Mouse (Mus musculus): Measurements from ENCODE around the gene Hdgf.

DNA sequence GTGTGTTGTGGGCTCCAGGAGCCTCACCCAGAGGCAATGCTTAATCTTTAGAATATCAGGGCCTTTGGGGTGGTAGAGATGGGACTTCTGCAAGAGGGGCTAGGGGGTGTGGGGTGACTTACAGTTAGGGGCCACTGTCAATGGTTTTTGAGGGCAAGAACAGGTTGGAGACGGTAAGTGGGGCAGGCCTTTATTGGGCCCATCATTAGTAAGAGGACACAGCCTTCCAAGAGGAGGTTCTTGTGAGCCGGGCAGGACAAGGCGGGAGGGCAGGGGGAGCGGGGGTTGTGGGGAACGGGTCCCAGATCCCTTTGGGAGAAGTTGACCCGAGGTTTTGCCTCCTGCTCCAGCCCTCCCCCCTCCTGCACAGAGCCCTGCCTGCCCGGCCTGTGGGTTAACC is 7.4 kb downstream of the Hdgf start:
- TF ChIP-seq CTCF (IDR thresholded peaks at IDR 0.05; ENCODE audit: low read depth) (no peak), EP300 (IDR thresholded peaks at IDR 0.05; ENCODE audit: low read depth) (no peak)

Data from liver, postnatal 0 days (tissue).